Mouse (Mus musculus) gonadal fat pad, adult 2 months (tissue): ENCODE measurements around the gene Snu13. TPM values are rescaled to one million over a fixed set of nuclear protein-coding genes. Genes with fewer than 3 reads are reported as not detected.

Experiments used
- DNase-seq: peaks from one replicate; pipeline ENCODE4 v3.0.0-alpha.2; 2012; ENCODE audit warnings: low read depth
- polyA plus RNA-seq: library from polyadenylated mRNA; depleted of rRNA; stranded (reverse); fragments of >200 nt; gene quantifications from 2 replicates; pipeline ENCODE4 v1.2.3, GENCODE M21; 2012; rRNA removed

The Snu13 gene
- polyA plus RNA-seq, 1 experiment: 84.4 TPM

- DNase-seq: no peak
Observed at GRCm38 (mm10) chr15:82027276-82027675, 20.1 kb downstream of the Snu13 start.

- DNase-seq: no peak
Observed at GRCm38 (mm10) chr15:82023965-82024635, 23.3 kb downstream of the Snu13 start.

DNA sequence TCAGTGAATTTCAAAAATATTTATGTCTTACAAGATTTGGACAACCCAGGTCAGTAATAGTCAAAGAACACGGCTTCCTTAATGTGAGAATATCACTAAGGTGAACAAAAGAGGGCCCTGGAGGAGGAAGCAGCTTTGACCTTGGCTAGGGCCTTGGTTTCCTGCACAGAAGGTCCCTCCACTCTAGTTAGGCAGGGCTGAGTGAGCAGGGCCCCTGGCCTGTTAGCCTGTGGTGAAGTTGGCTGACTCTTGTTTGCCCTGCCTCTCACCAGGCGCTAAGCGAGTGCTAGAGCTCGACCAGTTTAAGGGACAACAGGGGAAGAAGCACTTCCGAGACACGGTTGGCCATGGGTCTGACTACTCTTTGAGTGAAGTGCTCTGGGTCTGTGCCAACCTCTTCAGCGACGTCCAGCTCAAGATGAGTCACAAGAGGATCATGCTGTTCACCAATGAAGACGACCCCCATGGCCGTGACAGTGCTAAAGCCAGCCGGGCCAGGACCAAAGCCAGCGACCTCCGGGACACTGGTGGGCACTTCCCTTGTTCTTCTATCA lies 24.8 kb downstream of the Snu13 start:
- no peak for DNase-seq

- no peak for DNase-seq
Observed at GRCm38 (mm10) chr15:82019288-82019687, 28.1 kb downstream of the Snu13 start.

- no peak for DNase-seq
Observed at GRCm38 (mm10) chr15:82017461-82017860, 29.9 kb downstream of the Snu13 start.

DNA sequence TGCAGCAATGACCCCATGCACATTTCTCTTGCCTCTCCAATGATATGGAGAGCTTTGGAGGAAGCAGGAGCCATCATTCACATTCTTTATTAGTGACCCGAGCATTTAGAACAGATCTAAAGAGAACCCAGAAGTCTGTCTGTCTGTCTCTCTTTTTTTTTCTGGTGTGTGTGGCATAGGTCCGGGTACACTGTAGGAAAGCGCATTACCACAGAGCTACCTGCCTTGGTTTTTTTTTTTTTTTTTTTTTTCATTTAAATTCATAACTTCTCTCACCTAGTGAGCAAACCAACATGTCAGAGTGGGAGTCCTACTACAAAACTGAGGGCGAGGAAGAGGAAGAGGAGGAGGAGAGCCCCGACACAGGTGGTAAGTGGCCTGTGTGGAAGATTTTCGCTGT lies 30.6 kb downstream of the Snu13 start:
- DNase-seq: no peak

DNA sequence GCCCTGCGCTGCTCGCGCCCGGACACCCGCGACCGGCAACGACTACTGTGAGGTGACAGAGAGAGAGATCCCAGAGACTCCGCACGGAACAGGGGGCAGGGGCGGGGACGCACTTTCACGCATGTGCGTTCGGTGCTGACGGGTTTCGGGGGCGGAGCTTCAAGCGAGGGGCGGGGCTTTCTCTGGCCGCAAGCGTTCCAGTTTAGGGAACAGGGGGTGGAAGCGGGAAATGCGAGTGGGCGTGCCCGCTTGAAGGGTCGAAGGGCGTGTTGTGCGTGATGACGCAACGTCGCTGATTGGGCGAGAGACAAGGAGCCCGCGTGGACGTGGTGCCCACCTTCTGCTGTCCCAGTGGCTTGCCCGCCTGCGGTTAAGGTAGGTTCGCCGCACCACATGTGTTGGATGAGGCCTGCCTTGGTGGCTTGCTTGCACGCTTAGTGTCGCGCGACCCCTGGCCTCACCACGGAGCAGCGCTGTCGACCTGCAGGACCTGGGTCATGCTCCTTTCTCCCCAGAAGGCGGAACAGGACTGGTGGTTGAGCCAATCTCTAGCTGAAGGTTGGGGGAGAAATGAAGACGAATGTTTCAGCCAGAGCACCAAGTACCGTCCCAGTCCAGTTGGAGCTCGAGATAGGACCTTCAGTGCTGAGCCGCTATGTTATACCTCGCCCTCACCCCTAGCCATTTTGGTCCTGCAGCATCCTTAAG lies 31.1 kb downstream of the Snu13 start:
- DNase-seq: no peak

- no peak for DNase-seq
Observed at GRCm38 (mm10) chr15:82015392-82016100, 31.9 kb downstream of the Snu13 start.

GRCm38 (mm10) chr15:82014745-82015391 lies 32.5 kb downstream of the Snu13 start:
- DNase-seq: peak; percentile 63

DNA sequence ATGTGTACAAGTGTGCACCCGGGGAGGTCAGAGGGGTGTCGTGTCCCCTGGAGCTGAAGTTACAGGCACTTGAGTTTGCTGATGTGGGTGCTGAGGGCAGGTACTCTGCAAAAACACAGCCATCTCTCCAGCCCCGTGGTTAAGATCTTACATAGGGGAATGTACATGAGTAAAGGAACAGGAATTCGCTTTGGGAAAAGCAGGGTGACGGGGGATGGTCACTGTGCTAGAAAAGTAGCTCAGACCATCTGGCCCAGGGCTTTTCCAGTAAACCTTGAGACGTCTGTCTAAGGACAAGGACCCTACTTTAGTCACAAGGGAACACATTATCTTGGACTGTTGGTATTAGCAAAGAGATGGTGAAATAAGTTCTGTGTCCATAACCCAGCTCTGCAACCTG lies 35.5 kb downstream of the Snu13 start:
- DNase-seq: no peak

DNA sequence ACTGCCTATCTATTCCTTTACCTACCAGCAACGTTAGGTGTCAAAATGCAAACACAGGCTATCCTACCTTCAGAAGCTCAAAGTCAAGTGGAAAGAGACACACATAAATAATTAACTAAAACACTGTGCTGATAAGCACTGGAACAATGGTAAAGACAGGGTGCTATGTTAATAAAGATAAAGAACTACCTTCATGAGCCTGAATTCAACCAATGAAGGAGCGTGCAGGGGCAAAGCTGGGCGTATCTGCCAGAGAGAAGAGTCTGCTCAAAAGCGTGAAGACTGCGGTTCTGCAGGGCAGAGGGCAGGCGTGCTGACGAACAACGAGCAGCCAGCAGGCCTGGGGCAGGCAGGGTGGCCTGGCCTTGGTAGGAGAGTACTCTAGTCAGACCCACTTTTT lies 43.1 kb downstream of the Snu13 start:
- DNase-seq: no peak

GRCm38 (mm10) chr15:81993992-81994391 lies 53.4 kb downstream of the Snu13 start:
- DNase-seq: no peak

DNA sequence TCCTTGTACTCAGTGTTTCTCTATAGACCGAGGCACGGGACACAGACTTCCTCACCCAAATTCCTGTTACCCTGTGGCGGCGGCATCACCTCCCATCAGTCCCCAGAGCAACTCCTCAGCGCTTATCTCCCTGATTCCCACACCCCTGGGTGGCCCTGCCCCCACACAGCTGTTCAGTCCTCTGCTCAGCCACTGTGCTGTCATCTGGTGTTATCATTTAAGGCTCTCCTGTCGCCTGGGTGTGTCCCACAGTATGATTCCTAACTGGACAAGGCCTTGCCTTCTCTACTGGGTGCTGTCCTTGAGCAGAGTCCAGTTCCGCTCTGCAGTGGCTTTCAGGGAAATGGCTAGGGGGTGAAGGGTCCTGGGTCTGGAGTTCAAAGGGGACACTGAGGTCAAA lies 56.8 kb downstream of the Snu13 start:
- DNase-seq: no peak

Other genes with a start within 250 kb of the Snu13 start
- gene Tef, start 245.2 kb downstream of the Snu13 start, polyA plus RNA-seq: 60.0 and 63.8 TPM in 2 replicates
- gene Tob2, start 188.8 kb downstream of the Snu13 start, polyA plus RNA-seq: 25.8 and 37.8 TPM in 2 replicates
- 31.5 and 41.4 TPM in 2 replicates for gene Phf5a, start 175.7 kb downstream of the Snu13 start, polyA plus RNA-seq
- gene Aco2, start 175.3 kb downstream of the Snu13 start, polyA plus RNA-seq: 305 and 314 TPM in 2 replicates
- 14.1 and 17.0 TPM in 2 replicates for gene Polr3h, start 121.4 kb downstream of the Snu13 start, polyA plus RNA-seq
- gene Csdc2, start 110.8 kb downstream of the Snu13 start, polyA plus RNA-seq: 10.0 and 13.9 TPM in 2 replicates
- gene Pmm1, start 86.7 kb downstream of the Snu13 start, polyA plus RNA-seq: 59.5 and 76.2 TPM in 2 replicates
- gene 1700029P11Rik, start 67.1 kb downstream of the Snu13 start, polyA plus RNA-seq: 0.35 and 0.52 TPM in 2 replicates
- gene Xrcc6, start 59.8 kb downstream of the Snu13 start, polyA plus RNA-seq: 13.5 and 13.8 TPM in 2 replicates
- 28.0 and 30.0 TPM in 2 replicates for gene Desi1, start 13.7 kb downstream of the Snu13 start, polyA plus RNA-seq
- 0.09 and 0.15 TPM in 2 replicates for gene 4930407I10Rik, start 11.6 kb upstream of the Snu13 start, polyA plus RNA-seq
- gene Mei1, start 22.4 kb upstream of the Snu13 start, polyA plus RNA-seq: 0.04 and 0.06 TPM in 2 replicates
- 11.7 and 16.5 TPM in 2 replicates for gene Ccdc134, start 80.3 kb upstream of the Snu13 start, polyA plus RNA-seq
- 135 and 139 TPM in 2 replicates for gene Srebf2, start 99.6 kb upstream of the Snu13 start, polyA plus RNA-seq
- gene Shisa8, start 165.2 kb upstream of the Snu13 start, polyA plus RNA-seq: 0.22 and 0.27 TPM in 2 replicates
- 0.19 and 0.61 TPM in 2 replicates for gene Tnfrsf13c, start 176.8 kb upstream of the Snu13 start, polyA plus RNA-seq
- 3.4 and 5.7 TPM in 2 replicates for gene Cenpm, start 197.2 kb upstream of the Snu13 start, polyA plus RNA-seq
- gene 1500009C09Rik, start 204.8 kb upstream of the Snu13 start, polyA plus RNA-seq: not detected in 2 replicates
- 1.2 and 1.3 TPM in 2 replicates for gene Sept3, start 227.3 kb upstream of the Snu13 start, polyA plus RNA-seq